Mouse (Mus musculus): Measurements from ENCODE around the gene Nrcam.

DNA sequence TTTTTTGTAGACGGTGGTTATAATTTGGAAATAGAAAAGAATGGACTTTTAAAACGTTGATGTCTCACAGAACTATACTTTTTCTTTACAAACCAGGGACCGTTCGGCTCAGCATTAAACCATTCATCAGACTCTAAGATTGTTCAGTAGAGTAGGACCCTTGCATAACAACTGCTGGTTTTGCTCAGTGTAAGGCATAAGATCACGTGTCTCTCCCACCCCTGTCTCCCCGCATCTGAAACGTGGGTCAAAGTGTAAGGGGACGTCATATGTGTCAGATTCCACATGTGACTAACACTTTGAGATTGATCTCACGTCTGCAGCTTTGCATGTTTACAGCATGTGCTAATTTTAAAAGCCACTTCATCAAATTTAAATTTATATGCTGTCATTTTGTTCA, 219.8 kb downstream of the Nrcam start:
- TF ChIP-seq POLR2A (IDR thresholded peaks at IDR 0.05; ENCODE audit: low read depth, low read length) (no peak), SIN3A (IDR thresholded peaks at IDR 0.05; ENCODE audit: low read length) (no peak), JUND (conservative IDR thresholded peaks at IDR 0.05; ENCODE audit: low read depth, low read length) (no peak), ZNF384 (IDR thresholded peaks at IDR 0.05; ENCODE audit: low read depth, low read length) (no peak), USF1 (IDR thresholded peaks at IDR 0.05; ENCODE audit: low read depth, low read length) (no peak), CTCF (conservative IDR thresholded peaks at IDR 0.05 in 1 of 2, IDR thresholded peaks at IDR 0.05 in 1 of 2; ENCODE audit: low read depth in 2 of 2, low read length in 2 of 2) (no peak), MYC (IDR thresholded peaks at IDR 0.05; ENCODE audit: low read depth, low read length) (no peak), E2F4 (IDR thresholded peaks at IDR 0.05; ENCODE audit: insufficient replicate concordance, low read depth, low read length) (no peak), TBP (conservative IDR thresholded peaks at IDR 0.05; ENCODE audit: low read depth, low read length) (no peak), ELF1 (IDR thresholded peaks at IDR 0.05; ENCODE audit: low read depth, low read length) (no peak), MAFK (IDR thresholded peaks at IDR 0.05; ENCODE audit: insufficient replicate concordance, low read length) (no peak), NRF1 (IDR thresholded peaks at IDR 0.05; ENCODE audit: low read depth, low read length) (no peak), MXI1 (IDR thresholded peaks at IDR 0.05; ENCODE audit: low read depth, low read length) (no peak), USF2 (conservative IDR thresholded peaks at IDR 0.05; ENCODE audit: low read depth, low read length) (no peak)
